Mouse (Mus musculus): ENCODE results near the gene 1700028P14Rik. TPM values are rescaled to one million over a fixed set of nuclear protein-coding genes. Genes with fewer than 3 reads are reported as not detected.

The 1700028P14Rik gene
- total and polyA plus RNA-seq, 3 experiments, result not detected

- DNase-seq (ENCODE audit: low read depth, low spot score), result no peak
- TF ChIP-seq TAL1 (IDR thresholded peaks at IDR 0.05; ENCODE audit: low read length) (no peak), CTCF (IDR thresholded peaks at IDR 0.05 in 2 of 3, conservative IDR thresholded peaks at IDR 0.05 in 1 of 3; ENCODE audit: control insufficient read depth in 1 of 3, insufficient read depth in 1 of 3, low read depth in 2 of 3, low read length in 3 of 3, poor library complexity in 1 of 3, severe bottlenecking in 1 of 3) (no peak)
Observed at GRCm38 (mm10) chr19:23563693-23564092, 88.9 kb downstream of the 1700028P14Rik start.

GRCm38 (mm10) chr19:23562588-23562987 lies 90.0 kb downstream of the 1700028P14Rik start:
- H3K9ac ChIP-seq (ENCODE audit: control insufficient read depth, low read depth, low read length, poor library complexity, severe bottlenecking), result no peak overlapping the region
- DNase-seq (ENCODE audit: low read depth, low spot score), result no peak
- H3K27ac ChIP-seq (ENCODE audit: control insufficient read depth, low read depth, low read length), result no peak overlapping the region
- H3K9me3 ChIP-seq (replicated peaks; ENCODE audit: insufficient read depth, low read length), result no peaks in the 10 kb centered on the region
- no peaks in the 10 kb centered on the region for H3K27me3 ChIP-seq (ENCODE audit: control insufficient read depth in 1 of 2, insufficient read depth in 2 of 2, low read length in 2 of 2)
- H3K79me2 ChIP-seq (ENCODE audit: control insufficient read depth, insufficient read depth, low read length, poor library complexity), result no peaks in the 10 kb centered on the region
- H3K4me3 ChIP-seq (ENCODE audit: control insufficient read depth in 1 of 2, insufficient read depth in 1 of 2, low read depth in 2 of 2, low read length in 2 of 2), result no peak overlapping the region
- H3K36me3 ChIP-seq (ENCODE audit: control insufficient read depth in 1 of 2, insufficient read depth in 2 of 2, low read length in 2 of 2), result no peaks in the 10 kb centered on the region
- TF ChIP-seq E2F4 (IDR thresholded peaks at IDR 0.05; ENCODE audit: borderline replicate concordance, low read depth, low read length) (no peak), MAFK (IDR thresholded peaks at IDR 0.05; ENCODE audit: borderline replicate concordance, low read depth, low read length) (no peak), MXI1 (IDR thresholded peaks at IDR 0.05; ENCODE audit: low read depth, low read length) (no peak), KAT2A (conservative IDR thresholded peaks at IDR 0.05; ENCODE audit: low read depth, low read length) (no peak), MAZ (IDR thresholded peaks at IDR 0.05; ENCODE audit: low read depth, low read length) (no peak), GATA1 (IDR thresholded peaks at IDR 0.05; ENCODE audit: low read depth, low read length) (no peak)
- H3K4me1 ChIP-seq (ENCODE audit: control insufficient read depth in 1 of 2, insufficient read depth in 2 of 2, low read length in 2 of 2), result no peaks in the 10 kb centered on the region

More at GRCm38 (mm10) chr19:23563693-23564092, 88.9 kb downstream of the 1700028P14Rik start:
- Histone ChIP-seq H3K4me1 (ENCODE audit: control insufficient read depth in 1 of 2, insufficient read depth in 2 of 2, low read length in 2 of 2) (no peaks in the 10 kb centered on the region), H3K9me3 (replicated peaks; ENCODE audit: insufficient read depth, low read length) (no peaks in the 10 kb centered on the region), H3K4me3 (ENCODE audit: control insufficient read depth in 1 of 2, insufficient read depth in 1 of 2, low read depth in 2 of 2, low read length in 2 of 2) (no peak overlapping the region), H3K79me2 (ENCODE audit: control insufficient read depth, insufficient read depth, low read length, poor library complexity) (no peaks in the 10 kb centered on the region), H3K36me3 (ENCODE audit: control insufficient read depth in 1 of 2, insufficient read depth in 2 of 2, low read length in 2 of 2) (no peaks in the 10 kb centered on the region), H3K27ac (ENCODE audit: control insufficient read depth, low read depth, low read length) (no peak overlapping the region), H3K27me3 (ENCODE audit: control insufficient read depth in 1 of 2, insufficient read depth in 2 of 2, low read length in 2 of 2) (no peaks in the 10 kb centered on the region), H3K9ac (ENCODE audit: control insufficient read depth, low read depth, low read length, poor library complexity, severe bottlenecking) (no peak overlapping the region)

GRCm38 (mm10) chr19:23562061-23562460 lies 90.6 kb downstream of the 1700028P14Rik start:
- no peak for DNase-seq (ENCODE audit: low read depth, low spot score)

More at GRCm38 (mm10) chr19:23562061-23562460, 90.6 kb downstream of the 1700028P14Rik start:
- H3K79me2 ChIP-seq (ENCODE audit: control insufficient read depth, insufficient read depth, low read length, poor library complexity), result no peaks in the 10 kb centered on the region
- no peaks in the 10 kb centered on the region for H3K36me3 ChIP-seq (ENCODE audit: control insufficient read depth in 1 of 2, insufficient read depth in 2 of 2, low read length in 2 of 2)
- no peaks in the 10 kb centered on the region for H3K27me3 ChIP-seq (ENCODE audit: control insufficient read depth in 1 of 2, insufficient read depth in 2 of 2, low read length in 2 of 2)
- H3K27ac ChIP-seq (ENCODE audit: control insufficient read depth, low read depth, low read length), result no peak overlapping the region
- no peaks in the 10 kb centered on the region for H3K4me1 ChIP-seq (ENCODE audit: control insufficient read depth in 1 of 2, insufficient read depth in 2 of 2, low read length in 2 of 2)
- H3K9me3 ChIP-seq (replicated peaks; ENCODE audit: insufficient read depth, low read length), result no peaks in the 10 kb centered on the region
- no peak overlapping the region for H3K9ac ChIP-seq (ENCODE audit: control insufficient read depth, low read depth, low read length, poor library complexity, severe bottlenecking)
- no peak overlapping the region for H3K4me3 ChIP-seq (ENCODE audit: control insufficient read depth in 1 of 2, insufficient read depth in 1 of 2, low read depth in 2 of 2, low read length in 2 of 2)
- no peak for TF ChIP-seq GATA1 (IDR thresholded peaks at IDR 0.05; ENCODE audit: low read depth, low read length)
- no peak for TF ChIP-seq NRF1 (IDR thresholded peaks at IDR 0.05; ENCODE audit: insufficient read depth, low read depth, low read length, poor library complexity, severe bottlenecking)
- no peak for TF ChIP-seq RCOR1 (IDR thresholded peaks at IDR 0.05; ENCODE audit: low read depth, low read length)
- no peak for TF ChIP-seq TBP (IDR thresholded peaks at IDR 0.05; ENCODE audit: low read depth, low read length)
- TF ChIP-seq MAZ (IDR thresholded peaks at IDR 0.05; ENCODE audit: low read depth, low read length), result no peak
- TF ChIP-seq POLR2AphosphoS2 (IDR thresholded peaks at IDR 0.05; ENCODE audit: low read length), result no peak
- TF ChIP-seq SMC3 (IDR thresholded peaks at IDR 0.05; ENCODE audit: low read depth, low read length), result no peak

All from MEL (cell line).